Mouse (Mus musculus) heart, embryonic 14.5 days (tissue): ENCODE measurements at regions not wholly inside any gene's neighbourhood (a gene's known extent, or its start where the extent isn't known, plus 50 kb on each side); places are given as distances from the start of the nearest gene placed in this dataset.

Experiments used
- ATAC-seq: fragments of 200-750 bp; cut with Nextera tagmentation; 2 replicates; pipeline ENCODE4 v1.8.0; 2017; ENCODE audit warnings: low read depth, moderate TSS enrichment; ENCODE audit not compliant: insufficient number of reproducible peaks, insufficient read depth, low FRiP score
- H3K27ac ChIP-seq, 2 experiments: fragments of 200-500 bp in 1 of 2; fragments of 300-500 bp in 1 of 2; sonication (generic) in 1 of 2; replicated peaks in 1 of 2; 2 replicates each; pipeline ENCODE4 v1.5.1; 2012 to 2014; ENCODE audit warnings: low read depth in 2 of 2, low read length in 2 of 2, control low read depth in 1 of 2, mild to moderate bottlenecking in 1 of 2, mixed read lengths in 1 of 2; ENCODE audit not compliant: control insufficient read depth in 1 of 2, insufficient read depth in 1 of 2
- H3K27me3 ChIP-seq: fragments of 300-500 bp; sonication (generic); 2 replicates; pipeline ENCODE4 v1.6.1; 2014; ENCODE audit warnings: mild to moderate bottlenecking, low read length, control low read depth; ENCODE audit not compliant: control insufficient read depth, insufficient read depth
- H3K36me3 ChIP-seq: fragments of 300-500 bp; sonication (generic); 2 replicates; pipeline ENCODE4 v1.6.1; 2014; ENCODE audit warnings: mild to moderate bottlenecking, control low read depth, low read length, mixed read lengths; ENCODE audit not compliant: control insufficient read depth, insufficient read depth
- H3K4me1 ChIP-seq, 2 experiments: fragments of 200-500 bp in 1 of 2; fragments of 300-500 bp in 1 of 2; sonication (generic) in 1 of 2; 2 replicates each; pipeline ENCODE4 v1.6.1; 2012 to 2014; ENCODE audit warnings: low read length in 2 of 2, control low read depth in 1 of 2, mixed read lengths in 1 of 2; ENCODE audit not compliant: control insufficient read depth in 2 of 2, insufficient read depth in 2 of 2
- H3K4me2 ChIP-seq: fragments of 300-500 bp; sonication (generic); 2 replicates; pipeline ENCODE4 v1.6.1; 2014; ENCODE audit warnings: mild to moderate bottlenecking, low read length
- H3K4me3 ChIP-seq, 2 experiments: fragments of 200-500 bp in 1 of 2; fragments of 300-500 bp in 1 of 2; sonication (generic) in 1 of 2; 2 replicates each; pipeline ENCODE4 v1.5.1; 2012 to 2014; ENCODE audit warnings: low read length in 2 of 2, mild to moderate bottlenecking in 2 of 2, control low read depth in 1 of 2, low read depth in 1 of 2, moderate library complexity in 1 of 2; ENCODE audit not compliant: control insufficient read depth in 1 of 2, insufficient read depth in 1 of 2
- H3K9ac ChIP-seq: fragments of 300-500 bp; sonication (generic); 2 replicates; pipeline ENCODE4 v1.6.1; 2014; ENCODE audit warnings: mild to moderate bottlenecking, low read length
- H3K9me3 ChIP-seq: fragments of 300-500 bp; sonication (generic); 2 replicates; pipeline ENCODE4 v1.6.1; 2016; ENCODE audit warnings: low read length, control low read depth; ENCODE audit not compliant: control insufficient read depth
- WGBS: fragments of 180-500 bp; shearing (Covaris S2); extraction: QIAGEN DNeasy Blood & Tissue Kit; methylation state at CpG from one replicate; pipeline ENCODE4 v1.1.7; 2014; 5-methylcytosine and 5-hydroxymethylcytosine counted together

DNA sequence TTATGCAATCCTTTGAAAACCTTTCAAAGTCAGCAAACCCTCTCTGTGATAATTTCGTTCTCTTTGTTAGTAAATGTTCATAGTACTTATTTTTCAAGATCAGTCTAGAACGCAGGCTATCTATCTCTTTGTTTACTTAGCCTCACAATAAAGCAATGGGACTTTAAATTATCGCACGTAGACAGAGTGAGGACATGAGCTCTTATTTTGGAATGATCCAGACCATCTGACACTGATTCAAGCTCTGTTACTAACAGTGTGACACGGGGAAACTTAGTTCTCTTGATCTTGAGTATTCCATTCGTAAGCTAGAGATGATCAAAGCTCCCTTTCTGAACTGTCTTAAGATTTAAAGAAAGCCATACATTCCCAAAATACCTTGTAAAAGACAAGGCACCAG, 94.9 kb upstream of the Klf6 start:
- Histone ChIP-seq H3K4me2 (no peak overlapping the region), H3K9me3 (no peaks in the 10 kb centered on the region), H3K4me1 (peaks cover 6 to 9% of the 10 kb centered on the region in 2 experiments; a peak in 2 of 4 replicates), H3K27ac (no peak overlapping the region), H3K9ac (no peak overlapping the region), H3K27me3 (no peaks in the 10 kb centered on the region), H3K4me3 (no peak overlapping the region), H3K36me3 (no peaks in the 10 kb centered on the region)
- 65% methylated on average over 6 of the region's 6 CpGs for WGBS
- ATAC-seq: no peak

GRCm38 (mm10) chr13:5767202-5767601, 94.1 kb upstream of the Klf6 start:
- ATAC-seq: no peak
- Histone ChIP-seq H3K36me3 (no peaks in the 10 kb centered on the region), H3K27me3 (no peaks in the 10 kb centered on the region), H3K9me3 (no peaks in the 10 kb centered on the region), H3K4me3 (no peak overlapping the region), H3K4me1 (peaks cover 6 to 9% of the 10 kb centered on the region in 2 experiments; a peak in 2 of 4 replicates), H3K4me2 (no peak overlapping the region), H3K27ac (no peak overlapping the region), H3K9ac (no peak overlapping the region)
- 51% methylated on average over 1 of the region's 1 CpGs for WGBS

DNA sequence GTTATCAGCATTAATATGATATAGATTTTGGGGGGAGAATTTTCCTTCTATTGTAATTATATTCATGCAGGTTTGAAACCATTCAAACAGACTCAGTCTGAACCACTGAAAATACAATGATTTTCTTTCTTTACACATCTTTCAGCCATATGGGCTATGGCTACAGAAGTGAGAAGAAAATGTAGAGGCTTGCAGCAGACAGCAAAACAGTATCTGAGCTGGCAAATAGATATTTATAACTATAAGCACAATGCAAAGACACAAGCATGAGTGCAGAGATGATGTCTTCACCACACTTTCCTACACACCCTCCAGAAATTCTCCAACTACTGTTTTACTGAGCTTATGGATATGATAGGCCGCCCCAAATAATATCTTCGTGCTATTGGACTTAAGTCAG, 92.6 kb upstream of the Klf6 start:
- no peak overlapping the region for H3K27ac ChIP-seq
- H3K9me3 ChIP-seq: no peaks in the 10 kb centered on the region
- H3K4me3 ChIP-seq: no peak overlapping the region
- peaks cover 6 to 9% of the 10 kb centered on the region in 2 experiments; a peak in 2 of 4 replicates for H3K4me1 ChIP-seq
- H3K4me2 ChIP-seq: no peak overlapping the region
- H3K36me3 ChIP-seq: no peaks in the 10 kb centered on the region
- no peaks in the 10 kb centered on the region for H3K27me3 ChIP-seq
- ATAC-seq: no peak
- WGBS: 89% methylated on average over 2 of the region's 2 CpGs
- H3K9ac ChIP-seq: no peak overlapping the region

- Histone ChIP-seq H3K4me1 (peaks cover 6 to 9% of the 10 kb centered on the region in 2 experiments; a peak in 2 of 4 replicates), H3K36me3 (no peaks in the 10 kb centered on the region), H3K27ac (peak overlapping the region; percentile 6 to 8; a peak in 1 of 4 replicates), H3K9me3 (no peaks in the 10 kb centered on the region), H3K9ac (no peak overlapping the region), H3K27me3 (no peaks in the 10 kb centered on the region), H3K4me2 (no peak overlapping the region), H3K4me3 (no peak overlapping the region)
- no peak for ATAC-seq
- 52% methylated on average over 7 of the region's 7 CpGs for WGBS
Observed at GRCm38 (mm10) chr13:5769283-5770260, 91.7 kb upstream of the Klf6 start.

- Histone ChIP-seq H3K27me3 (no peaks in the 10 kb centered on the region), H3K4me3 (no peak overlapping the region), H3K4me1 (peaks cover 6 to 9% of the 10 kb centered on the region in 2 experiments; a peak in 2 of 4 replicates), H3K4me2 (no peak overlapping the region), H3K9me3 (no peaks in the 10 kb centered on the region), H3K9ac (no peak overlapping the region), H3K27ac (no peak overlapping the region), H3K36me3 (no peaks in the 10 kb centered on the region)
- ATAC-seq: no peak
- WGBS: 69% methylated on average over 3 of the region's 3 CpGs
Observed at GRCm38 (mm10) chr13:5773811-5774210, 87.5 kb upstream of the Klf6 start.

DNA sequence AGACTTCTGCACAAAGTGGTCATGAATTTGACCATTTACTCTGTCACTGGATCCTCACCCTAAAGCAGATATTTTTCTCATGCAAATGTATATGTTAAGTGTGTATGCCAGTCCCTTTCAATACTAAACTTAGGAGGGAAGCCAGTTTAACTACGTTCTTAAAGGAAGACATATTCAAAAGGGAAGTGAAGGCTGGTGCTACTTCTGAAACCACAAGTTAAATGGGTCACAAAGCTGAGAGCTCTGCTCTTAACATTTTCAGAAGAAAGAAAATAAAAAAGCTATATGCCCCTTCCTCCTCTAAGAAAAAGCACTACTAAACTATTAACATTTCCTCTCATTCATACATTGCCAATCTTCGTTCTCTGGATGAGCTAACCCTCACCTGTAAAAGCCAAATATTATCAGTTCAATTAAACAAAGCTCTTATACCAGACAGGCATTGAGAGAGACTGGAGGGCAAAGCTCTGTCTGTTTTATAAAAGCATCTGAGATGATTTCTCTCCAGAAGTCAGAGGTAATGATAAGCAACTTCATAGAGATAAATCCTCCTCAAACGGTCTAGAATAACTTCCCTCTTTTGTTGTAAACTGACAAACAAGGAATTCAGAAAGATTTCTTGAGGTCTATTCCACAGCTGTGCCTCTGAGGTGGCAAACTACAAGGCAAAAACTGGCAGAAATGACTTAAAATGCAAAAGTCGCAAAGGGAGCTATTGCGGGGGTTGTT, 82.7 kb upstream of the Klf6 start:
- Histone ChIP-seq H3K27ac (no peak overlapping the region), H3K4me1 (no peaks in the 10 kb centered on the region), H3K4me3 (no peak overlapping the region), H3K4me2 (no peak overlapping the region), H3K9ac (no peak overlapping the region), H3K36me3 (no peaks in the 10 kb centered on the region), H3K27me3 (no peaks in the 10 kb centered on the region), H3K9me3 (no peaks in the 10 kb centered on the region)
- ATAC-seq: no peak
- 49% methylated on average over 5 of the region's 5 CpGs for WGBS

DNA sequence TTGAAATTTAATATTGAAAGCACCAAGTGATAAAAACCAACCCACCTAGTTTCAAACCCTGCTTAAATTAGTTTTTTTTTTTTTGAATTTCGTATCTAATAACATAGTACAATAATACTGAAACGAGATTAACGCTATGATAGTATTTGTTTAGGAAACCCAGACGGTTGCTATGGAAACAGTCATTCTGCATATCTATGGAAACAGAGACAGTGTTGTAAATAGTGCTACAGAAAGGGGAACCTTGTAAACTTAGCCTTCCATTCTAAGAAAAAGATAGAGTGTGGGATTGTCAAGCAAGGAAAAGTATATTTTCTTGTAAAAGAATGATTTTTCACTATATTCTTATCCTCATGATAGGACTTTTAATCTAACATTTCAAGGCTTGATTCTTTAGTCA, 81.9 kb upstream of the Klf6 start:
- Histone ChIP-seq H3K9ac (no peak overlapping the region), H3K4me3 (no peak overlapping the region), H3K4me2 (no peak overlapping the region), H3K36me3 (no peaks in the 10 kb centered on the region), H3K9me3 (no peaks in the 10 kb centered on the region), H3K4me1 (no peaks in the 10 kb centered on the region), H3K27me3 (no peaks in the 10 kb centered on the region), H3K27ac (no peak overlapping the region)
- no peak for ATAC-seq
- 43% methylated on average over 4 of the region's 4 CpGs for WGBS
